Mouse (Mus musculus): ENCODE measurements at regions not wholly inside any gene's neighbourhood (a gene's known extent, or its start where the extent isn't known, plus 50 kb on each side); places are given as distances from the start of the nearest gene placed in this dataset.

DNA sequence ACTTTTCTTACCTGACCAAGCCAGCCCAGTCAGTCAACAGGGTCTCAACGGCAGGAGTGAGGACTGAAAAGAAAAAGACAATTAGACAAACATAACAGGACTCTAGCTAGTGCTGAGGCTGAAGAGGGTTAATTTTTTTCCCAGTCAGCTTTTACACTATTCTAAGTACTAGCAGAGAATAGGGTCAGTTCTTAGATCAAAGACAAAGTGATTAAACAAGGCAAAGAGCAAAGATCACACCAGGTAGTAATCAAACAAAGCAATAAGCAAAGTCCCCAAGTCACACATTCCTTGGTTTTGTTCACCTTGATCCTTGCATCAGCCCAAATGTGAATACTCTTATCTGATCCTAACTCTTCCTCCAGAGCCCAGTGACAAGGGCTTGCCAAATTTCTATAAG, 267.8 kb upstream of the Tsc22d2 start:
- Histone ChIP-seq H3K4me3 (no peak overlapping the region), H3K4me2 (ENCODE audit: low read depth) (no peak overlapping the region), H3K36me3 (ENCODE audit: control insufficient read depth, insufficient read depth) (no peaks in the 10 kb centered on the region), H3K79me2 (ENCODE audit: control insufficient read depth, insufficient read depth) (no peaks in the 10 kb centered on the region), H3ac (ENCODE audit: control insufficient read depth, insufficient read length) (no peak overlapping the region), H3K27me3 (ENCODE audit: control insufficient read depth, insufficient read depth, insufficient read length) (no peaks in the 10 kb centered on the region)
- TF ChIP-seq E2F4 (IDR thresholded peaks at IDR 0.05; ENCODE audit: insufficient read depth) (no peak), USF1 (IDR thresholded peaks at IDR 0.05; ENCODE audit: low read depth) (no peak)

DNA sequence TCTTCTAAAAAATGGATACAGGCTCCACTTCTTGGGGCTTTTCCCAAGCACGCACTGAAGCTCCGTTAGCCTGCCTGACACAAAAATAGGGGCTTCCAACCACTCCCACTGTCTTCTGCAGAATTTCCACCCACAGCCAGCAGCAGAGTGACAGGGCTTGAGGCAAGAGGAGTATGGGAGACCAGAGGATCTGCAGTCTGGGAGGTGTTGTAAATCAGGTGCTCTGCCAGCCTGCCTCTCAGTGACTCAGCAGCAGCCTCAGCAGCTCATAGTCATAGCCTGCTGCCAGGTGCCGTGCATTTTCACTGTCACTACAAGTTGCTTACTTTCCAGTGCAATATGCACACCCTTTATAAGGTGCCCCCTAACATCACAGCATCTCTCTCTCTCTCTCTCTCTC, 261.4 kb upstream of the Tsc22d2 start:
- TF ChIP-seq SRF (IDR thresholded peaks at IDR 0.05; ENCODE audit: control insufficient read depth, insufficient read length, low read depth) = no peak
- no peak for TF ChIP-seq MYOG (IDR thresholded peaks at IDR 0.05; ENCODE audit: control insufficient read depth in 1 of 3, insufficient read depth in 1 of 3, insufficient read length in 2 of 3, low read depth in 2 of 3)
- no peak for TF ChIP-seq REST (IDR thresholded peaks at IDR 0.05; ENCODE audit: insufficient read depth, insufficient read length)
- no peak for TF ChIP-seq MYOD1 (IDR thresholded peaks at IDR 0.05; ENCODE audit: control insufficient read depth in 1 of 3, insufficient read length in 2 of 3, low read depth in 2 of 3)
- no peak for TF ChIP-seq TCF3 (IDR thresholded peaks at IDR 0.05; ENCODE audit: insufficient read length, low read depth)
- no peak for TF ChIP-seq MAX (IDR thresholded peaks at IDR 0.05; ENCODE audit: low read depth)
- TF ChIP-seq E2F4 (IDR thresholded peaks at IDR 0.05; ENCODE audit: insufficient read depth) = no peak
- TF ChIP-seq TCF12 (IDR thresholded peaks at IDR 0.05; ENCODE audit: insufficient read depth, poor library complexity, severe bottlenecking) = no peak
- no peak for TF ChIP-seq CEBPB (IDR thresholded peaks at IDR 0.05; ENCODE audit: insufficient read depth, poor library complexity, severe bottlenecking)
- no peak for TF ChIP-seq POLR2AphosphoS2 (IDR thresholded peaks at IDR 0.05; ENCODE audit: insufficient read length, low read depth)
- TF ChIP-seq POLR2A (IDR thresholded peaks at IDR 0.05; ENCODE audit: insufficient read length, low read depth) = no peak
- no peak for TF ChIP-seq USF1 (IDR thresholded peaks at IDR 0.05; ENCODE audit: low read depth)
- H3ac ChIP-seq (ENCODE audit: control insufficient read depth, insufficient read length) = no peak overlapping the region
- H3K36me3 ChIP-seq (ENCODE audit: control insufficient read depth, insufficient read depth) = no peaks in the 10 kb centered on the region
- H3K79me2 ChIP-seq (ENCODE audit: control insufficient read depth, insufficient read depth) = no peaks in the 10 kb centered on the region
- H3K4me2 ChIP-seq (ENCODE audit: low read depth) = no peak overlapping the region
- H3K4me3 ChIP-seq = no peak overlapping the region
- H3K27me3 ChIP-seq (ENCODE audit: control insufficient read depth, insufficient read depth, insufficient read length) = no peaks in the 10 kb centered on the region

DNA sequence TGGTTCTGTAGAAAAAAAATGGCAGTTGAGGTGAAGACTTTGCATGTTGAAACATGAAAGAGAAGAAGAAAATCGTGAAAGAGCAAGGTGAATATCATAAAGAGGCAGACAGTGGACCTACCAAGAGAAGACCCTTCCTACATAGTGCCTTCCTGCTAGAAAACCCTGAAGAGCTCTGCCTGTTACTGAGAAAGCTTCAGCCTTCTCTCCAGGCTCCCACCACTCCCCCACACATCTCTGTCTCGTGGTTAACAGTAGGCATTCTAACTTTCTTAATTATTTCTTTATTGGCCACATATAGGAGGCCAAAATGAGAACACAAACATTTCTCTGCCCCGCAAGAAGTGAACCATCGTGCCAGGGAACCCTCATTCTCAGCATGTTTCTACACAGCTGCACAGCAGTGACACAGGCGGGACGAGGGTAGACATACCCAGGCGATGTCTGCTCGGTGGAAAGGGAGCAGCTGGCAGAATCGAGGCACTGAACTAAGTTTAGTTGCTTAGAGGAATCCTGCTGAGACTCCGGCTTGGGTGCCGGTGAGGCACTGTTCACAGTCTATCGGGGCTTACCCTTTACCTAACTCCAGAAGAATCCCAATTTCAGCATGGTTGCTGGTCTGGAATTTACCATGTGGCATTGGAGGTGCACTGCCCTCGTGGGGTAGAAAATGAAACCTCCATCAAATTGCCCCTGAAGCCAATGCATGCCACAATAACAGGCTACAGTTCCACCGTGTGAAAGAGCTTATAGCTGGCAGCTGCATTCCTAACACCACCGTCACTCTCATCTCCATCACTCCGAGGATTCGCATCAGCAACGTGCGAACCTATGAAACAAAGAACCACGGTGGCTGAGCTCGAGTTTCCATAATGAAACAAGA, 260.4 kb upstream of the Tsc22d2 start:
- Histone ChIP-seq H3K79me2 (ENCODE audit: control insufficient read depth, insufficient read depth) (no peaks in the 10 kb centered on the region), H3K4me3 (no peak overlapping the region), H3ac (ENCODE audit: control insufficient read depth, insufficient read length) (no peak overlapping the region), H3K36me3 (ENCODE audit: control insufficient read depth, insufficient read depth) (no peaks in the 10 kb centered on the region), H3K4me2 (ENCODE audit: low read depth) (peak overlapping the region; percentile 54), H3K27me3 (ENCODE audit: control insufficient read depth, insufficient read depth, insufficient read length) (no peaks in the 10 kb centered on the region)
- TF ChIP-seq CEBPB (IDR thresholded peaks at IDR 0.05; ENCODE audit: insufficient read depth, poor library complexity, severe bottlenecking) (no peak), REST (IDR thresholded peaks at IDR 0.05; ENCODE audit: insufficient read depth, insufficient read length) (no peak), TCF3 (IDR thresholded peaks at IDR 0.05; ENCODE audit: insufficient read length, low read depth) (peak; percentile 35), MYOG (IDR thresholded peaks at IDR 0.05; ENCODE audit: control insufficient read depth in 1 of 3, insufficient read depth in 1 of 3, insufficient read length in 2 of 3, low read depth in 2 of 3) (peak in 2 of 3 experiments; percentile 12 to 83), MYOD1 (IDR thresholded peaks at IDR 0.05; ENCODE audit: control insufficient read depth in 1 of 3, insufficient read length in 2 of 3, low read depth in 2 of 3) (peak in 2 of 3 experiments; percentile 29 to 52)

DNA sequence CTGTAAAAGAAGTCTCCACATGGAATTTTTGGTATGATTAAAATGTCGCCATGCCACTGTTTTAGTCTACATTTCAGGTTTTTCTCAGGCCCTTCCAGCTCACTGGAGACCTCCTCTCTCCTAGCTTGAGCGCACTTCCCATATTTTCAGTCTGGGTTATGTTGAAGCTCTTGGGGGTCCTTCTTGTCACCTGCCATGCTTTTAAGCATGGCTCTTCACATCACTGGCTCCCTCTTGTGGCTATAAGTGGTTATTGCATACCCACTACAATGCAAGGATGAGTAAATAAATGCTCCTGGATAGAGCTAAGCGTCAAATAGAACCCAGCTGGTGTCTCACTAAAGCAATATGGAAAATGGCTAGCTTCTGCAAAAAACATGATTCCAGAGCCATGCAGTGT, 255.1 kb upstream of the Tsc22d2 start:
- Histone ChIP-seq H3K36me3 (ENCODE audit: control insufficient read depth, insufficient read depth) (no peaks in the 10 kb centered on the region), H3ac (ENCODE audit: control insufficient read depth, insufficient read length) (no peak overlapping the region), H3K4me3 (no peak overlapping the region), H3K4me2 (ENCODE audit: low read depth) (no peak overlapping the region), H3K27me3 (ENCODE audit: control insufficient read depth, insufficient read depth, insufficient read length) (no peaks in the 10 kb centered on the region), H3K79me2 (ENCODE audit: control insufficient read depth, insufficient read depth) (no peaks in the 10 kb centered on the region)
- no peak for TF ChIP-seq E2F4 (IDR thresholded peaks at IDR 0.05; ENCODE audit: insufficient read depth)

DNA sequence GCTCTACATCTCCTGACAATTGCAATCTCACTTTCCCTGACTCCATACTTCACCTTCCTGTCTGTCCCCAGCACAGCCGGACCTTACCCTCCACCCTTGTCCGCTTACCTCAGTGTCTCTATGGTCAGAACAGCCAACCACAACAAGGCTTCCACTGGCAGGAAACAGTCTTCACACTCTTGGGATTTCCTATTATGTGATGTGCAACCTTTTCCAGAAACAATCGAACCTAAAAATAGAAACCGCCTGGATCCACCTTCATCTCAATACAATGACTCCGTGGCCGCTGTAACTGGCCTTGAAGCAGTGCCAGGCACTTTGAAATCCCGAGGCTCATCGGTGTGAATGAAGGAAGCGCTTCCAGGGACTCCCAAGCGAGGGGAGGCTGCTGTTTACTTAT, 252.3 kb upstream of the Tsc22d2 start:
- no peaks in the 10 kb centered on the region for H3K36me3 ChIP-seq (ENCODE audit: control insufficient read depth, insufficient read depth)
- TF ChIP-seq MAX (IDR thresholded peaks at IDR 0.05; ENCODE audit: low read depth) = no peak
- no peak for TF ChIP-seq POLR2AphosphoS2 (IDR thresholded peaks at IDR 0.05; ENCODE audit: insufficient read length, low read depth)
- no peak for TF ChIP-seq POLR2A (IDR thresholded peaks at IDR 0.05; ENCODE audit: insufficient read length, low read depth)
- TF ChIP-seq E2F4 (IDR thresholded peaks at IDR 0.05; ENCODE audit: insufficient read depth) = no peak
- no peak for TF ChIP-seq TCF3 (IDR thresholded peaks at IDR 0.05; ENCODE audit: insufficient read length, low read depth)
- H3K79me2 ChIP-seq (ENCODE audit: control insufficient read depth, insufficient read depth) = no peaks in the 10 kb centered on the region
- H3ac ChIP-seq (ENCODE audit: control insufficient read depth, insufficient read length) = no peak overlapping the region
- no peaks in the 10 kb centered on the region for H3K27me3 ChIP-seq (ENCODE audit: control insufficient read depth, insufficient read depth, insufficient read length)
- H3K4me3 ChIP-seq = no peak overlapping the region
- H3K4me2 ChIP-seq (ENCODE audit: low read depth) = no peak overlapping the region
